Mouse (Mus musculus) ES-E14 (cell line): ENCODE results near the gene Emp3. TPM values are rescaled to one million over a fixed set of nuclear protein-coding genes. Genes with fewer than 3 reads are reported as not detected.
A peak's percentile ranks its signal among the peaks of the same experiment; 100 is the strongest.

Experiments
- DNase-seq: peaks from one replicate; pipeline ENCODE4 v3.0.0-alpha.2; 2013; ENCODE audit warnings: low read depth, low spot score
- H3K27ac ChIP-seq: 2 replicates; pipeline ENCODE4 v1.5.1; 2012; ENCODE audit warnings: low read depth, mild to moderate bottlenecking, low read length, moderate library complexity, mixed read lengths; ENCODE audit not compliant: poor library complexity, insufficient read depth, severe bottlenecking
- H3K36me3 ChIP-seq: 2 replicates; pipeline ENCODE4 v1.6.1; 2012; ENCODE audit warnings: mild to moderate bottlenecking, low read length, moderate library complexity, mixed read lengths; ENCODE audit not compliant: control insufficient read depth, poor library complexity, insufficient read depth, severe bottlenecking
- H3K4me1 ChIP-seq, 2 experiments: fragments of 150-350 bp in 1 of 2; sonication (generic) in 1 of 2; 2 replicates each; pipeline ENCODE4 v1.6.1; 2012; ENCODE audit warnings: low read length in 2 of 2, mild to moderate bottlenecking in 1 of 2, mixed read lengths in 1 of 2; ENCODE audit not compliant: control insufficient read depth in 2 of 2, insufficient read depth in 2 of 2, poor library complexity in 1 of 2
- H3K4me3 ChIP-seq, 2 experiments: fragments of 150-350 bp in 1 of 2; sonication (generic) in 1 of 2; 2 replicates each; pipeline ENCODE4 v1.5.1; 2012; ENCODE audit warnings: low read length in 2 of 2, low read depth in 1 of 2, mild to moderate bottlenecking in 1 of 2, mixed read lengths in 1 of 2; ENCODE audit not compliant: insufficient read depth in 1 of 2, poor library complexity in 1 of 2, severe bottlenecking in 1 of 2
- H3K9ac ChIP-seq: 2 replicates; pipeline ENCODE4 v1.6.1; 2012; ENCODE audit warnings: low read depth, mild to moderate bottlenecking, low read length, mixed read lengths; ENCODE audit not compliant: poor library complexity, insufficient read depth, severe bottlenecking
- H3K9me3 ChIP-seq: fragments of 150-350 bp; sonication (generic); 2 replicates; pipeline ENCODE4 v1.6.1; 2012; ENCODE audit warnings: low read depth, mild to moderate bottlenecking, low read length; ENCODE audit not compliant: control insufficient read depth, insufficient read depth
- CHD2 ChIP-seq: IDR thresholded peaks from 2 replicates; pipeline ENCODE4 v1.6.1; 2014; ENCODE audit warnings: mild to moderate bottlenecking, low read depth, low read length, inconsistent platforms
- HCFC1 ChIP-seq: IDR thresholded peaks from 2 replicates; pipeline ENCODE4 v1.6.1; 2012; ENCODE audit warnings: low read length, inconsistent platforms, borderline replicate concordance; ENCODE audit not compliant: insufficient read depth
- MAFK ChIP-seq: IDR thresholded peaks from 2 replicates; pipeline ENCODE4 v1.6.1; 2014; ENCODE audit warnings: mild to moderate bottlenecking, low read depth, low read length, inconsistent platforms; ENCODE audit not compliant: insufficient read depth
- ZC3H11A ChIP-seq: IDR thresholded peaks from 2 replicates; pipeline ENCODE4 v1.6.1; 2012; ENCODE audit warnings: low read depth, mild to moderate bottlenecking, inconsistent platforms, low read length, borderline replicate concordance
- ZNF384 ChIP-seq: IDR thresholded peaks from 2 replicates; pipeline ENCODE4 v1.6.1; 2012; ENCODE audit warnings: low read depth, low read length, inconsistent platforms
- in situ Hi-C, 2 experiments: fragments of 600-800 bp; cut with MboI; formaldehyde crosslinking; loops; one replicate each; pipeline ENCODE4 v1.15.1; 2025; ENCODE audit warnings: low sequenced_read_pairs in 2 of 2, inconsistent platforms in 1 of 2; ENCODE audit not compliant: unreplicated experiment in 2 of 2
- total RNA-seq: library from RNA; depleted of rRNA; stranded (reverse); fragments of 300-350 nt; gene quantifications from 2 replicates; pipeline ENCODE4 v1.2.3, GENCODE M21; 2012

Emp3 gene
- total RNA-seq, 1 experiment: 56.5 TPM

- TF ChIP-seq HCFC1 (no peak), MAFK (no peak), CHD2 (no peak), ZNF384 (no peak), ZC3H11A (no peak)
- H3K27ac ChIP-seq: peak overlapping the region; percentile 41
- H3K9ac ChIP-seq: peak overlapping the region; percentile 93
- no peak for DNase-seq
- peaks cover 13% of the 10 kb centered on the region for H3K36me3 ChIP-seq
- H3K4me3 ChIP-seq: peak overlapping the region; percentile 69 to 77
- no peaks in the 10 kb centered on the region for H3K9me3 ChIP-seq
- peaks cover 1 to 5% of the 10 kb centered on the region in 2 experiments; a peak in 2 of 4 replicates for H3K4me1 ChIP-seq
- in situ Hi-C loops: no loop called here
Measured at GRCm38 (mm10) chr7:45873061-45873947, 47.9 kb downstream of the Emp3 start.

DNA sequence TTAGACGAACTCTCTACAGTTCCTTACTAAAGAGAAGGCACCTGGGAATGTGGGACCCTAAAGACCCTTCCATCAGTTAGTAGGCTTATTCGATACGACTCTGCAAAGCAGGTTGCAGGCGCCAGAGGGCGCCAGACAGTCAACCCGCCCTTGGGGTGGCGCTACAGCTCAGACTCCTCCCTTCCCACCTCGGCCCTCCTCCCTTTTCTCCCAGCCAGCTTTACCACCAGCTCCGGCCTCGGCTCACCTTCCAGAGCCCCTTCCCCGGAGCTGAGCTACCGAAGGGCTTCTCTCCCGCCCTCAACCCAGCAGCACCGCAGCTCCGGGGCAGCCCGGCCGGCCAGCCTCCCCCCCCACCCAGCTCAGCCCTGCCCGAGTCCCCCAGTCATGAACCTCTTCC is 48.6 kb downstream of the Emp3 start, which contains the start of gene Kdelr1:
Kdelr1 (plus strand) TSS at position 149 of the 400 bp plus-strand sequence.
- peak within 1 kb of the TSS; percentile 69 to 77 for H3K4me3 ChIP-seq
- in situ Hi-C loops: no loop called here
- peaks cover 1 to 5% of the 10 kb centered on the region in 2 experiments; a peak in 2 of 4 replicates for H3K4me1 ChIP-seq
- H3K9ac ChIP-seq: peak within 1 kb of the TSS; percentile 93
- H3K27ac ChIP-seq: peak within 1 kb of the TSS; percentile 41
- peaks cover 13% of the 10 kb centered on the region for H3K36me3 ChIP-seq
- TF ChIP-seq ZC3H11A (peak; percentile 21; the same call in 1 of the 2 replicates), CHD2 (no peak)
- DNase-seq: peak; percentile 83
- H3K9me3 ChIP-seq: no peaks in the 10 kb centered on the region

- Histone ChIP-seq H3K4me3 (peak overlapping the region; percentile 52; a peak in 3 of 4 replicates), H3K9ac (0 out of 2 replicates have a peak overlapping the region, but pooled peaks have one; percentile 13), H3K27ac (no peak overlapping the region), H3K36me3 (peaks cover 6% of the 10 kb centered on the region; the same call in 1 of the 2 replicates), H3K9me3 (no peaks in the 10 kb centered on the region), H3K4me1 (peaks cover 1 to 11% of the 10 kb centered on the region in 2 experiments; a peak in 2 of 4 replicates)
- no peak for DNase-seq
- TF ChIP-seq ZNF384 (no peak), CHD2 (no peak), HCFC1 (no peak), MAFK (no peak)
- in situ Hi-C loops: no loop called here
Measured at GRCm38 (mm10) chr7:45870282-45871058, 50.7 kb downstream of the Emp3 start.

DNA sequence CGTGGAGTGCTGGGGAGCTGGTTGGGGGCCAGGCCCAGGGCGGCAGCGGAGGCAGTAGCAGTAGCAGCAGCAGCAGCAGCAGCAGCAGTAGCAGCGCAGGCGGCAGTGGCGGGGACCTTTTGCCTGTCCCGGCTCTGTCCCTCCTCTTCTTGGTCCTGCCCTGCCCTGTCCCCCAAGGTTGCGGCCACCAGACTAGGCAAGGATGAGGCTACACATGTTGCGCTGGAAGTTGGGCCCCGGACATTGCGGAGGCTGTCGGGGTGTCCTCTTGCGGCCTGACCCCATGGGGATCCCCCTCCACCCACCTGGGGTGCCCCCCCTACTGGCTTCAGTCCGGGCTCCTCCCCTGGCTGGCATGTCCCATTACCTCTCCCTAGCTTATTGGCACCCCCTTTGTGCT is 51.4 kb downstream of the Emp3 start:
- peaks cover 3% of the 10 kb centered on the region; the same call in 1 of the 2 replicates for H3K36me3 ChIP-seq
- peaks cover 1 to 11% of the 10 kb centered on the region in 2 experiments; a peak in 2 of 4 replicates for H3K4me1 ChIP-seq
- TF ChIP-seq ZNF384 (no peak), CHD2 (no peak), HCFC1 (no peak), MAFK (no peak)
- no peak for DNase-seq
- in situ Hi-C loops: no loop called here
- no peak overlapping the region; a peak in 1 of 4 replicates for H3K4me3 ChIP-seq
- H3K9me3 ChIP-seq: no peaks in the 10 kb centered on the region
- H3K9ac ChIP-seq: no peak overlapping the region
- H3K27ac ChIP-seq: 0 out of 2 replicates have a peak overlapping the region, but pooled peaks have one; percentile 24
